Mouse (Mus musculus): ENCODE measurements around the gene Lin7c. TPM values are rescaled to one million over a fixed set of nuclear protein-coding genes. Genes with fewer than 3 reads are reported as not detected.
A peak's percentile ranks its signal among the peaks of the same experiment; 100 is the strongest.
"Not testable (repeated sequence)": the region's sequence is repeated elsewhere in the genome, so short reads cannot be mapped to it uniquely, and the experiment has no call there.

Gene Lin7c
- not detected in 2 replicates for polyA plus RNA-seq (2012; ENCODE audit: insufficient read depth, insufficient read length, low replicate concordance, missing spikeins)

GRCm38 (mm10) chr2:109890597-109890996 is at the start of gene Lin7c:
TSS of gene Lin7c (plus strand) at chr2:109890853.
- WGBS: under 1% methylated on average over 42 of the region's 42 CpGs
- peak within 1 kb of the TSS; percentile 96 for H3K4me3 ChIP-seq (ENCODE audit: insufficient read depth, low read depth, low read length)
- peak within 1 kb of the TSS; percentile 69; the same call in 1 of the 2 replicates for H3K27ac ChIP-seq (ENCODE audit: insufficient read depth, low read depth, low read length)
- TF ChIP-seq CTCF (IDR thresholded peaks at IDR 0.05; ENCODE audit: insufficient read depth, low read depth, low read length) (no peak), POLR2A (IDR thresholded peaks at IDR 0.05; ENCODE audit: insufficient read depth, low read depth, low read length) (peak; percentile 75)
- H3K4me1 ChIP-seq (ENCODE audit: control insufficient read depth, insufficient read depth, low read length): no peaks in the 10 kb centered on the region

- whole genome bisulfite sequencing: 48% methylated on average over 4 of the region's 4 CpGs
- TF ChIP-seq CTCF (IDR thresholded peaks at IDR 0.05; ENCODE audit: insufficient read depth, low read depth, low read length) (no peak), POLR2A (IDR thresholded peaks at IDR 0.05; ENCODE audit: insufficient read depth, low read depth, low read length) (no peak)
Observed at GRCm38 (mm10) chr2:109846401-109846800, 44.3 kb upstream of the Lin7c start.

GRCm38 (mm10) chr2:109848305-109848704 is 42.3 kb upstream of the Lin7c start:
- no peak overlapping the region for H3K4me3 ChIP-seq (ENCODE audit: insufficient read depth, low read depth, low read length)
- TF ChIP-seq CTCF (IDR thresholded peaks at IDR 0.05; ENCODE audit: insufficient read depth, low read depth, low read length) (no peak), POLR2A (IDR thresholded peaks at IDR 0.05; ENCODE audit: insufficient read depth, low read depth, low read length) (no peak)
- no peak overlapping the region for H3K27ac ChIP-seq (ENCODE audit: insufficient read depth, low read depth, low read length)
- 39% methylated on average over 4 of the region's 4 CpGs for WGBS
- H3K4me1 ChIP-seq (ENCODE audit: control insufficient read depth, insufficient read depth, low read length): no peaks in the 10 kb centered on the region; the same call in 1 of the 2 replicates

More at GRCm38 (mm10) chr2:109846401-109846800, 44.3 kb upstream of the Lin7c start:
- Histone ChIP-seq H3K4me3 (ENCODE audit: insufficient read depth, low read depth, low read length) (no peak overlapping the region), H3K27ac (ENCODE audit: insufficient read depth, low read depth, low read length) (no peak overlapping the region), H3K4me1 (ENCODE audit: control insufficient read depth, insufficient read depth, low read length) (no peaks in the 10 kb centered on the region; the same call in 1 of the 2 replicates)

GRCm38 (mm10) chr2:109848715-109849114 is 41.9 kb upstream of the Lin7c start:
- H3K27ac ChIP-seq (ENCODE audit: insufficient read depth, low read depth, low read length): no peak overlapping the region
- WGBS: 25% methylated on average over 8 of the region's 8 CpGs
- TF ChIP-seq CTCF (IDR thresholded peaks at IDR 0.05; ENCODE audit: insufficient read depth, low read depth, low read length) (no peak), POLR2A (IDR thresholded peaks at IDR 0.05; ENCODE audit: insufficient read depth, low read depth, low read length) (no peak)
- no peaks in the 10 kb centered on the region; the same call in 1 of the 2 replicates for H3K4me1 ChIP-seq (ENCODE audit: control insufficient read depth, insufficient read depth, low read length)
- no peak overlapping the region for H3K4me3 ChIP-seq (ENCODE audit: insufficient read depth, low read depth, low read length)

GRCm38 (mm10) chr2:109855601-109856000 is 35.1 kb upstream of the Lin7c start:
- no peak overlapping the region for H3K27ac ChIP-seq (ENCODE audit: insufficient read depth, low read depth, low read length)
- no peaks in the 10 kb centered on the region for H3K4me1 ChIP-seq (ENCODE audit: control insufficient read depth, insufficient read depth, low read length)
- TF ChIP-seq POLR2A (IDR thresholded peaks at IDR 0.05; ENCODE audit: insufficient read depth, low read depth, low read length) (no peak), CTCF (IDR thresholded peaks at IDR 0.05; ENCODE audit: insufficient read depth, low read depth, low read length) (no peak)
- no peak overlapping the region for H3K4me3 ChIP-seq (ENCODE audit: insufficient read depth, low read depth, low read length)
- WGBS: 27% methylated on average over 5 of the region's 5 CpGs

GRCm38 (mm10) chr2:109859671-109860070 is 31.0 kb upstream of the Lin7c start:
- 68% methylated on average over 2 of the region's 2 CpGs for WGBS
- no peak for TF ChIP-seq POLR2A (IDR thresholded peaks at IDR 0.05; ENCODE audit: insufficient read depth, low read depth, low read length)
- no peak for TF ChIP-seq CTCF (IDR thresholded peaks at IDR 0.05; ENCODE audit: insufficient read depth, low read depth, low read length)
- no peaks in the 10 kb centered on the region for H3K4me1 ChIP-seq (ENCODE audit: control insufficient read depth, insufficient read depth, low read length)
- H3K27ac ChIP-seq (ENCODE audit: insufficient read depth, low read depth, low read length): no peak overlapping the region
- H3K4me3 ChIP-seq (ENCODE audit: insufficient read depth, low read depth, low read length): no peak overlapping the region

- TF ChIP-seq POLR2A (IDR thresholded peaks at IDR 0.05; ENCODE audit: insufficient read depth, low read depth, low read length) (no peak), CTCF (IDR thresholded peaks at IDR 0.05; ENCODE audit: insufficient read depth, low read depth, low read length) (no peak)
- H3K4me3 ChIP-seq (ENCODE audit: insufficient read depth, low read depth, low read length): no peak overlapping the region
- no peak overlapping the region for H3K27ac ChIP-seq (ENCODE audit: insufficient read depth, low read depth, low read length)
- no peaks in the 10 kb centered on the region for H3K4me1 ChIP-seq (ENCODE audit: control insufficient read depth, insufficient read depth, low read length)
- WGBS: 87% methylated on average over 3 of the region's 3 CpGs
Observed at GRCm38 (mm10) chr2:109860832-109861231, 29.8 kb upstream of the Lin7c start.

GRCm38 (mm10) chr2:109879429-109879828 is 11.2 kb upstream of the Lin7c start:
- WGBS: 84% methylated on average over 4 of the region's 4 CpGs
- H3K4me3 ChIP-seq (ENCODE audit: insufficient read depth, low read depth, low read length); H3K4me1 ChIP-seq (ENCODE audit: control insufficient read depth, insufficient read depth, low read length); H3K27ac ChIP-seq (ENCODE audit: insufficient read depth, low read depth, low read length): not testable (repeated sequence)

- no peak for TF ChIP-seq POLR2A (IDR thresholded peaks at IDR 0.05; ENCODE audit: insufficient read depth, low read depth, low read length)
- Histone ChIP-seq H3K27ac (ENCODE audit: insufficient read depth, low read depth, low read length) (no peak overlapping the region), H3K4me1 (ENCODE audit: control insufficient read depth, insufficient read depth, low read length) (no peaks in the 10 kb centered on the region), H3K4me3 (ENCODE audit: insufficient read depth, low read depth, low read length) (no peak overlapping the region)
- WGBS: 63% methylated on average over 2 of the region's 2 CpGs
Observed at GRCm38 (mm10) chr2:109881111-109881510, 9.5 kb upstream of the Lin7c start.

GRCm38 (mm10) chr2:109881625-109882024 is 9.0 kb upstream of the Lin7c start:
- no peak overlapping the region for H3K4me3 ChIP-seq (ENCODE audit: insufficient read depth, low read depth, low read length)
- TF ChIP-seq CTCF (IDR thresholded peaks at IDR 0.05; ENCODE audit: insufficient read depth, low read depth, low read length) (no peak), POLR2A (IDR thresholded peaks at IDR 0.05; ENCODE audit: insufficient read depth, low read depth, low read length) (no peak)
- H3K4me1 ChIP-seq (ENCODE audit: control insufficient read depth, insufficient read depth, low read length): no peaks in the 10 kb centered on the region
- no peak overlapping the region for H3K27ac ChIP-seq (ENCODE audit: insufficient read depth, low read depth, low read length)
- WGBS: 83% methylated on average over 1 of the region's 1 CpGs
